Mouse (Mus musculus): ENCODE data around the gene Kctd13. TPM values are rescaled to one million over a fixed set of nuclear protein-coding genes. Genes with fewer than 3 reads are reported as not detected.
A peak's percentile ranks its signal among the peaks of the same experiment; 100 is the strongest.

The Kctd13 gene
- polyA plus RNA-seq, 1 experiment from 2014 or later, result 85.7 TPM

DNA sequence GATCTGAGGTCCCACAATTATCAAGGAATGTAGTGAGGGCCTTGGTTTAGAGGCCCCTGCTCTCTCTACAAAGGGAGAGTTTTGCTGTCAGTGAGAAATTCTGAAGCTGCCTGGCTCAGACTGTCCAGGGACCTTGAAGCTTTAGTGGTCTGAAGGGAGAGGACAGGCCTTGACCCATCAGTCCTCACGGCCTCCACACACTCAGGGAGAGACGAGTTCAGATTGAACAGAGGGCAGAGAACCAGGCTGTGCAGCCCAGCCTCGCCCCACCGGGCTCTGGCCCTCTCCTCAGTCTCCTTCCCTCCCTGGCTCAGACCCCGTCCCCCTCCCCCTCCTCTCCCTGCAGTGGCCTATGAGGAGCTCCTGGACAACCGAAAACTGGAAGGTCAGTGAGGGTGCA is 38.7 kb downstream of the Kctd13 start:
- no peak overlapping the region for H3K4me2 ChIP-seq (replicated peaks)
- no peaks in the 10 kb centered on the region; the same call in 1 of the 2 replicates for H3K9me3 ChIP-seq
- H3K27me3 ChIP-seq, result peaks cover 20% of the 10 kb centered on the region
- no peak for ATAC-seq
- H3K4me1 ChIP-seq (replicated peaks), result no peaks in the 10 kb centered on the region
- H3K4me3 ChIP-seq (replicated peaks), result no peak overlapping the region
- 62% methylated on average over 6 of the region's 6 CpGs for WGBS
- H3K27ac ChIP-seq, result no peak overlapping the region
- H3K9ac ChIP-seq (replicated peaks), result no peak overlapping the region
- H3K36me3 ChIP-seq, result peaks cover 88% of the 10 kb centered on the region

GRCm38 (mm10) chr7:126975493-126975892 is 46.8 kb downstream of the Kctd13 start:
- WGBS, result 13% methylated on average over 8 of the region's 8 CpGs
- H3K4me1 ChIP-seq (replicated peaks), result peaks cover 17% of the 10 kb centered on the region
- H3K9ac ChIP-seq (replicated peaks), result no peak overlapping the region
- H3K9me3 ChIP-seq, result no peaks in the 10 kb centered on the region
- peak overlapping the region; percentile 100; the same call in 1 of the 2 replicates for H3K4me3 ChIP-seq (replicated peaks)
- H3K27me3 ChIP-seq, result no peaks in the 10 kb centered on the region; the same call in 1 of the 2 replicates
- peaks cover 44% of the 10 kb centered on the region for H3K36me3 ChIP-seq
- ATAC-seq, result no peak; the same call in 1 of the 2 replicates
- peak overlapping the region; percentile 93 for H3K4me2 ChIP-seq (replicated peaks)
- H3K27ac ChIP-seq, result no peak overlapping the region

DNA sequence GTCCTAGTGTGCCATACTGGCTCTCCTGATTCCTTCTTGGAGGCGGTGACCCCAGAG is 47.0 kb downstream of the Kctd13 start, which contains the start of gene Cdipt:
Gene Cdipt (plus strand): TSS at position 22 of the 57 bp plus-strand sequence.
- ATAC-seq, result no peak
- H3K36me3 ChIP-seq, result peaks cover 43% of the 10 kb centered on the region
- peak within 1 kb of the TSS; percentile 99 for H3K9ac ChIP-seq (replicated peaks)
- peak within 1 kb of the TSS; percentile 93 for H3K4me2 ChIP-seq (replicated peaks)
- WGBS, result 0% methylated on average over 1 of the region's 1 CpGs
- peak within 1 kb of the TSS; percentile 96 for H3K27ac ChIP-seq
- H3K4me3 ChIP-seq (replicated peaks), result peak within 1 kb of the TSS; percentile 100
- no peaks in the 10 kb centered on the region; the same call in 1 of the 2 replicates for H3K27me3 ChIP-seq
- peaks cover 17% of the 10 kb centered on the region for H3K4me1 ChIP-seq (replicated peaks)
- H3K9me3 ChIP-seq, result no peaks in the 10 kb centered on the region

GRCm38 (mm10) chr7:126975950-126976866 is 47.5 kb downstream of the Kctd13 start, which contains the start of gene Cdiptos:
Gene Cdiptos (minus strand): TSS chr7:126976098.
- Histone ChIP-seq H3K9ac (replicated peaks) (peak within 1 kb of the TSS; percentile 99), H3K9me3 (no peaks in the 10 kb centered on the region), H3K4me3 (replicated peaks) (peak within 1 kb of the TSS; percentile 100), H3K36me3 (peaks cover 43% of the 10 kb centered on the region), H3K4me2 (replicated peaks) (peak within 1 kb of the TSS; percentile 93), H3K27me3 (no peaks in the 10 kb centered on the region; the same call in 1 of the 2 replicates), H3K27ac (peak within 1 kb of the TSS; percentile 96), H3K4me1 (replicated peaks) (peaks cover 17% of the 10 kb centered on the region)
- WGBS, result under 1% methylated on average over 55 of the region's 55 CpGs
- ATAC-seq, result peak; percentile 96

- WGBS, result 31% methylated on average over 14 of the region's 14 CpGs
- peak overlapping the region; percentile 93 for H3K4me2 ChIP-seq (replicated peaks)
- H3K27me3 ChIP-seq, result no peaks in the 10 kb centered on the region; the same call in 1 of the 2 replicates
- H3K36me3 ChIP-seq, result peaks cover 39% of the 10 kb centered on the region
- H3K27ac ChIP-seq, result peak overlapping the region; percentile 96
- no peaks in the 10 kb centered on the region for H3K9me3 ChIP-seq
- H3K4me1 ChIP-seq (replicated peaks), result peaks cover 17% of the 10 kb centered on the region
- H3K9ac ChIP-seq (replicated peaks), result peak overlapping the region; percentile 99
- peak overlapping the region; percentile 100 for H3K4me3 ChIP-seq (replicated peaks)
- ATAC-seq, result no peak; the same call in 1 of the 2 replicates
Measured at GRCm38 (mm10) chr7:126976878-126977459, 48.3 kb downstream of the Kctd13 start.

DNA sequence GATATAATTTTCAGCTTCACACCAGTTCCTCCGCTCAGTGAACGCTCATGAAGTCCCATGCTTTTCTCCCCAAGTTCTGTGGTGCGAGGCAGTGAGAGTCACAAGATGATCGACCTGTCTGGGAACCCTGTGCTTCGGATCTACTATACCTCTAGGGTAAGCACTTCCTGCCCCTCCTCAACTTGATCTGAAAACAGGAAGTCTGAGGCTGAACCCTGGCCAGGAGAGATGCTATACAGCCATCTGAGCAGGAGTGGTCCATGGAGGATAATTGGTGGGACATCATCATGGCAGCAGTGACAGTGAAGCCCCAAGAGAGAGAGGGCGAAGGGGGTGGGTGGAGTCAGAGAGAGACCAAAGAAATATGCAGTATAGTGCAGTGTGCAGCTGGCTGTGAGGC is 50.2 kb downstream of the Kctd13 start:
- no peak overlapping the region for H3K4me3 ChIP-seq (replicated peaks)
- no peak overlapping the region for H3K9ac ChIP-seq (replicated peaks)
- H3K27me3 ChIP-seq, result no peaks in the 10 kb centered on the region
- no peak overlapping the region for H3K27ac ChIP-seq
- H3K4me1 ChIP-seq (replicated peaks), result peaks cover 17% of the 10 kb centered on the region
- H3K36me3 ChIP-seq, result peaks cover 35% of the 10 kb centered on the region
- no peak overlapping the region for H3K4me2 ChIP-seq (replicated peaks)
- H3K9me3 ChIP-seq, result no peaks in the 10 kb centered on the region
- no peak for ATAC-seq
- WGBS, result 94% methylated on average over 6 of the region's 6 CpGs

DNA sequence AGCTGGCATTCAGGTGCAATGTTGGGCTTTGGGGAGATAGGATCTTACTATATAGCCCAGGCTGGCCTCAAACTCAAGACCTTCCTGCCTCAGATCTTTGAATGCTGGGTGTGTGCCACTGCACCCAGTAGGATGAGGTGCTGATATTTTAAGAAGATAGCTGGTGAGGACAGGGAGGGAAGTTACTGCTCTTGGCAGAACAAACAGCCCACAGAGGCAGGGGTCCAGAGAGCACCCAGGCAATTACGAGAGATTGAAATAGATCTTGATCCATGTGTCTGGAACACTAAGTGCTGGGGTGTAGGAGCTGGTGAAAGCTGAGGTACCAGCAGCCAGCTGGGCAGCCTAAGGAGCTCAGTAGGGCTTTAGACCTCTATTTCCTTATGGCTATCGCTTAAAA is 52.9 kb downstream of the Kctd13 start:
- H3K9ac ChIP-seq (replicated peaks), result no peak overlapping the region
- H3K27ac ChIP-seq, result no peak overlapping the region
- H3K4me3 ChIP-seq (replicated peaks), result no peak overlapping the region
- ATAC-seq, result no peak
- WGBS, result 92% methylated on average over 2 of the region's 2 CpGs
- no peaks in the 10 kb centered on the region for H3K27me3 ChIP-seq
- H3K9me3 ChIP-seq, result no peaks in the 10 kb centered on the region
- H3K4me1 ChIP-seq (replicated peaks), result peaks cover 17% of the 10 kb centered on the region
- H3K4me2 ChIP-seq (replicated peaks), result no peak overlapping the region
- H3K36me3 ChIP-seq, result peaks cover 35% of the 10 kb centered on the region

- 95% methylated on average over 4 of the region's 4 CpGs for WGBS
- no peak overlapping the region for H3K4me2 ChIP-seq (replicated peaks)
- H3K36me3 ChIP-seq, result peaks cover 35% of the 10 kb centered on the region
- no peaks in the 10 kb centered on the region for H3K27me3 ChIP-seq
- no peak for ATAC-seq
- no peak overlapping the region for H3K4me3 ChIP-seq (replicated peaks)
- no peak overlapping the region for H3K27ac ChIP-seq
- peaks cover 13% of the 10 kb centered on the region for H3K4me1 ChIP-seq (replicated peaks)
- no peak overlapping the region for H3K9ac ChIP-seq (replicated peaks)
- no peaks in the 10 kb centered on the region for H3K9me3 ChIP-seq
Measured at GRCm38 (mm10) chr7:126982054-126982453, 53.4 kb downstream of the Kctd13 start.

DNA sequence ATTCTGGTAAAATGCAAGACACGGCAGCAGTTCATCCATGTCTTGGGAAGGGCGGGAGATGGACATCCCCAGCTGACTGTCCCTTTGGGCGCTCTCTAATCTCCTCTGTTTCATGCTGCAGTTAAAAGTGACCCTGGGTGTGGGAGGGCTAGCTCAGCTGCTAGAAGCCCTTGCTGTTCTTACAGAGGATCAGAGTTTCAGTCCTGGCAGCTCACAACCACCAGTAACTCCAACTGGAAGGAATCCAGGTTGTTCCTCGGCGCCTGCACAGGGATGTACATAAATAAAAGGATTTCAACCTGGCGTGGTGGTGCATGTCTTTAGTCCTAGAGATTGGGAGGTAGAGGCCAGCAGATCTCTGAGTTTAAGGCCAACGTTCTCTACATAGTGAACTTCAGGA is 54.4 kb downstream of the Kctd13 start:
- WGBS, result 84% methylated on average over 7 of the region's 7 CpGs
- Histone ChIP-seq H3K36me3 (peaks cover 33% of the 10 kb centered on the region), H3K4me3 (replicated peaks) (no peak overlapping the region), H3K27ac (no peak overlapping the region), H3K27me3 (no peaks in the 10 kb centered on the region), H3K4me2 (replicated peaks) (no peak overlapping the region), H3K9ac (replicated peaks) (no peak overlapping the region), H3K9me3 (no peaks in the 10 kb centered on the region), H3K4me1 (replicated peaks) (peaks cover 3% of the 10 kb centered on the region; the same call in 1 of the 2 replicates)
- ATAC-seq, result no peak

DNA sequence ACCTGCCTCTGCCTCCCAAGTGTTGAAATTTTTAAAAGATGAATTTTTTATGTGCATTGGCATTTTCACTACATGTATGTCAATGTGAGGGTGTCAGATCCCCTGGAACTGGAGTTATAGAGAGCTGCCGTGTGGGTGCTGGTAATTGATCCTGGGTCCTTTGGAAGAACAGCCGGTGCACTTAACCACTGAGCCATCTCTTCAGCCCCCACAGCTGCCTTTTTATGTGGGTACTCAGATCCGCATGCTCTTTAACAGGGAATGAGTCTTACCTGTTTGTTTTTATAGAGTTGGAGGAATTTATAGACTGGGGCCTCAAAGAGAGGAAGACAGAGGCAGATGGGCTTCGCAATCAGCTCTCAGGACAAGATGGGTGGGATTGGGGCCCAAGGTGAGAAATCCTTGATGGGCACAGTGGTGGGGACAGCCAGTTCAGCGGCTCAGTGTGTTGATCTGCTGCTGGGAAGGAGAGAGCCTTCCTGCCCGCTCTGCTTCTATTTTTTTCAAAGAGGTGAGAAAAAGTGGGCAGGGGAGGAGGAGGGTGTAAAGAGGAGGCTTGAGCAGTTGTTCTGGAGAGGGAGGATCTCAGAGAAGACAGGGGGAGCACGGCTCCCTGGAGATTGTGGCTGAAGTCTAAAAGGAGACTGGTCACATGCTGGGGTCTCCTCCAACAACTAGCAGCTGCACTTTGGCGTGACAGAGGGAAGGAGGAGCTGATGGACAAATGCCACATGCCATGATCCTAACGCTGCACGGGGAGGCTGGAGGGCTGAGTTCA is 56.2 kb downstream of the Kctd13 start:
- H3K27me3 ChIP-seq, result no peaks in the 10 kb centered on the region
- no peaks in the 10 kb centered on the region for H3K4me1 ChIP-seq (replicated peaks)
- no peaks in the 10 kb centered on the region for H3K9me3 ChIP-seq
- no peak overlapping the region for H3K4me2 ChIP-seq (replicated peaks)
- no peak for ATAC-seq
- H3K9ac ChIP-seq (replicated peaks), result no peak overlapping the region
- peaks cover 16% of the 10 kb centered on the region for H3K36me3 ChIP-seq
- WGBS, result 71% methylated on average over 10 of the region's 10 CpGs
- no peak overlapping the region for H3K27ac ChIP-seq
- no peak overlapping the region for H3K4me3 ChIP-seq (replicated peaks)

- Histone ChIP-seq H3K4me3 (replicated peaks) (no peak overlapping the region), H3K36me3 (peaks cover 3% of the 10 kb centered on the region; the same call in 1 of the 2 replicates), H3K27me3 (no peaks in the 10 kb centered on the region), H3K9ac (replicated peaks) (no peak overlapping the region), H3K4me1 (replicated peaks) (no peaks in the 10 kb centered on the region), H3K9me3 (no peaks in the 10 kb centered on the region), H3K27ac (no peak overlapping the region), H3K4me2 (replicated peaks) (no peak overlapping the region)
- ATAC-seq, result no peak
- 51% methylated on average over 9 of the region's 9 CpGs for WGBS
Measured at GRCm38 (mm10) chr7:126986319-126986718, 57.6 kb downstream of the Kctd13 start.

DNA sequence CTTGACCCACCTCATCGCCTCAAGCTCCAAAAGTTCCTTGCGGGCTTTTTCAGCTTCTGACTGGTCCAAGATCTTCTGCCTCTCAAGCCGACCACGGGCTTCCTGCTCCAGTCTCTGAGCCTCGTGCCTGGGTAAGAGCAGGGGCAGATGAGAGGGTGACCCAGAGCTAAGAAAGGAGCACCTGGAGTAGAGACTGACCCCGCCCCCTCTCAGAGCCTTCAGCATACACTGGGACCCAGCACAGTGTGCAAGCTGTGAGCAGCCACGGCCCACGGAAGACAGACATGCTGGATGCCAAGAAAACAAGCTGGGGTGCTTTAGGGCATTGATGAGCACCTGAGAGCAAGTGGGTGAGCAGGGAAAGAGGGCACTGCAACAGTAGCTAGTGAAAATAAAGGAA is 60.1 kb downstream of the Kctd13 start:
- H3K9ac ChIP-seq (replicated peaks), result no peak overlapping the region
- no peaks in the 10 kb centered on the region for H3K4me1 ChIP-seq (replicated peaks)
- ATAC-seq, result no peak
- WGBS, result 71% methylated on average over 8 of the region's 8 CpGs
- H3K27ac ChIP-seq, result no peak overlapping the region
- no peaks in the 10 kb centered on the region for H3K9me3 ChIP-seq
- no peak overlapping the region for H3K4me2 ChIP-seq (replicated peaks)
- no peaks in the 10 kb centered on the region for H3K36me3 ChIP-seq
- H3K27me3 ChIP-seq, result no peaks in the 10 kb centered on the region
- H3K4me3 ChIP-seq (replicated peaks), result no peak overlapping the region
